Mouse (Mus musculus): Measurements from ENCODE around the gene Mrpl1. TPM values are rescaled to one million over a fixed set of nuclear protein-coding genes. Genes with fewer than 3 reads are reported as not detected.

Mrpl1 gene
- polyA plus RNA-seq (2016; fragmentation: Nextera tagmentation; extraction: Ambion mirVana), result 23.2 and 23.9 TPM in 2 replicates

- Histone ChIP-seq H3K9me3 (no peaks in the 10 kb centered on the region), H3K4me3 (peak within 1 kb of the TSS; percentile 85), H3K4me1 (peaks cover 11% of the 10 kb centered on the region), H3K27ac (peak within 1 kb of the TSS; percentile 90), H3K27me3 (ENCODE audit: insufficient read depth, poor library complexity, severe bottlenecking) (no peaks in the 10 kb centered on the region), H3K36me3 (peaks cover 5% of the 10 kb centered on the region)
- DNase-seq (ENCODE audit: low spot score), result no peak
- 3% methylated on average over 17 of the region's 17 CpGs for WGBS
Measured at GRCm38 (mm10) chr5:96209459-96209858, at the start of gene Mrpl1. Gene Mrpl1, plus strand, starts transcription at chr5:96209493.

- H3K4me3 ChIP-seq, result peak overlapping the region; percentile 99
- no peaks in the 10 kb centered on the region for H3K36me3 ChIP-seq
- peaks cover 9% of the 10 kb centered on the region; the same call in 1 of the 2 replicates for H3K4me1 ChIP-seq
- H3K27ac ChIP-seq, result peak overlapping the region; percentile 99
- no peaks in the 10 kb centered on the region for H3K27me3 ChIP-seq (ENCODE audit: insufficient read depth, poor library complexity, severe bottlenecking)
- no peaks in the 10 kb centered on the region for H3K9me3 ChIP-seq
- DNase-seq (ENCODE audit: low spot score), result no peak
- under 1% methylated on average over 48 of the region's 50 CpGs for WGBS
Measured at GRCm38 (mm10) chr5:96160467-96161262, 48.6 kb upstream of the Mrpl1 start.

- Histone ChIP-seq H3K36me3 (no peaks in the 10 kb centered on the region), H3K9me3 (no peaks in the 10 kb centered on the region)
Measured at GRCm38 (mm10) chr5:96161263-96161577, 48.1 kb upstream of the Mrpl1 start.

GRCm38 (mm10) chr5:96161578-96162398, 47.5 kb upstream of the Mrpl1 start:
- WGBS, result under 1% methylated on average over 109 of the region's 114 CpGs
- H3K27me3 ChIP-seq (ENCODE audit: insufficient read depth, poor library complexity, severe bottlenecking), result no peaks in the 10 kb centered on the region

More at GRCm38 (mm10) chr5:96161263-96161577, 48.1 kb upstream of the Mrpl1 start:
- peaks cover 9% of the 10 kb centered on the region; the same call in 1 of the 2 replicates for H3K4me1 ChIP-seq
- no peak for DNase-seq (ENCODE audit: low spot score)
- H3K27ac ChIP-seq, result peak overlapping the region; percentile 99
- no peaks in the 10 kb centered on the region for H3K27me3 ChIP-seq (ENCODE audit: insufficient read depth, poor library complexity, severe bottlenecking)
- WGBS, result under 1% methylated on average over 32 of the region's 45 CpGs
- peak overlapping the region; percentile 99 for H3K4me3 ChIP-seq

GRCm38 (mm10) chr5:96162399-96163331, 46.6 kb upstream of the Mrpl1 start:
- Histone ChIP-seq H3K4me3 (peak overlapping the region; percentile 99), H3K36me3 (no peaks in the 10 kb centered on the region), H3K9me3 (no peaks in the 10 kb centered on the region), H3K4me1 (peaks cover 9% of the 10 kb centered on the region; the same call in 1 of the 2 replicates), H3K27me3 (ENCODE audit: insufficient read depth, poor library complexity, severe bottlenecking) (no peaks in the 10 kb centered on the region), H3K27ac (peak overlapping the region; percentile 99)
- under 1% methylated on average over 56 of the region's 56 CpGs for WGBS
- DNase-seq (ENCODE audit: low spot score), result peak; percentile 96

More at GRCm38 (mm10) chr5:96161578-96162398, 47.5 kb upstream of the Mrpl1 start:
- Histone ChIP-seq H3K27ac (peak overlapping the region; percentile 99), H3K4me1 (peaks cover 9% of the 10 kb centered on the region; the same call in 1 of the 2 replicates), H3K36me3 (no peaks in the 10 kb centered on the region), H3K9me3 (no peaks in the 10 kb centered on the region), H3K4me3 (peak overlapping the region; percentile 99)
- peak; percentile 82 for DNase-seq (ENCODE audit: low spot score)

- H3K4me1 ChIP-seq, result peaks cover 9% of the 10 kb centered on the region; the same call in 1 of the 2 replicates
- H3K9me3 ChIP-seq, result no peaks in the 10 kb centered on the region
- H3K27ac ChIP-seq, result peak overlapping the region; percentile 99
- H3K36me3 ChIP-seq, result no peaks in the 10 kb centered on the region
- peak overlapping the region; percentile 99 for H3K4me3 ChIP-seq
- WGBS, result 2% methylated on average over 1 of the region's 1 CpGs
- H3K27me3 ChIP-seq (ENCODE audit: insufficient read depth, poor library complexity, severe bottlenecking), result no peaks in the 10 kb centered on the region
- DNase-seq (ENCODE audit: low spot score), result no peak
Measured at GRCm38 (mm10) chr5:96163396-96164020, 45.8 kb upstream of the Mrpl1 start.

GRCm38 (mm10) chr5:96164021-96164411, 45.3 kb upstream of the Mrpl1 start, which contains the start of gene Cnot6l:
Gene Cnot6l, minus strand, starts transcription at chr5:96164171.
- no peaks in the 10 kb centered on the region for H3K27me3 ChIP-seq (ENCODE audit: insufficient read depth, poor library complexity, severe bottlenecking)
- WGBS, result 38% methylated on average over 5 of the region's 5 CpGs
- H3K9me3 ChIP-seq, result no peaks in the 10 kb centered on the region
- H3K4me3 ChIP-seq, result peak within 1 kb of the TSS; percentile 99
- DNase-seq (ENCODE audit: low spot score), result no peak
- peaks cover 9% of the 10 kb centered on the region; the same call in 1 of the 2 replicates for H3K4me1 ChIP-seq
- H3K27ac ChIP-seq, result peak within 1 kb of the TSS; percentile 99
- H3K36me3 ChIP-seq, result no peaks in the 10 kb centered on the region

- Histone ChIP-seq H3K27ac (no peak overlapping the region), H3K27me3 (ENCODE audit: insufficient read depth, poor library complexity, severe bottlenecking) (no peaks in the 10 kb centered on the region), H3K4me3 (no peak overlapping the region), H3K9me3 (no peaks in the 10 kb centered on the region), H3K36me3 (no peaks in the 10 kb centered on the region), H3K4me1 (0 out of 2 replicates have a peak, but pooled peaks cover 3% of the 10 kb centered on the region)
- DNase-seq (ENCODE audit: low spot score), result no peak
- whole genome bisulfite sequencing, result 89% methylated on average over 2 of the region's 2 CpGs
Measured at GRCm38 (mm10) chr5:96166761-96167160, 42.5 kb upstream of the Mrpl1 start.

GRCm38 (mm10) chr5:96170443-96170842, 38.9 kb upstream of the Mrpl1 start:
- no peak for DNase-seq (ENCODE audit: low spot score)

GRCm38 (mm10) chr5:96171765-96172164, 37.5 kb upstream of the Mrpl1 start:
- no peaks in the 10 kb centered on the region for H3K27me3 ChIP-seq (ENCODE audit: insufficient read depth, poor library complexity, severe bottlenecking)
- DNase-seq (ENCODE audit: low spot score), result no peak
- H3K36me3 ChIP-seq, result no peaks in the 10 kb centered on the region
- H3K4me1 ChIP-seq, result no peaks in the 10 kb centered on the region
- H3K4me3 ChIP-seq, result no peak overlapping the region
- no peaks in the 10 kb centered on the region for H3K9me3 ChIP-seq
- WGBS, result 84% methylated on average over 4 of the region's 4 CpGs
- H3K27ac ChIP-seq, result no peak overlapping the region

More at GRCm38 (mm10) chr5:96170443-96170842, 38.9 kb upstream of the Mrpl1 start:
- no peak overlapping the region for H3K4me3 ChIP-seq
- H3K27me3 ChIP-seq (ENCODE audit: insufficient read depth, poor library complexity, severe bottlenecking), result no peaks in the 10 kb centered on the region
- no peaks in the 10 kb centered on the region for H3K4me1 ChIP-seq
- H3K36me3 ChIP-seq, result no peaks in the 10 kb centered on the region
- no peaks in the 10 kb centered on the region for H3K9me3 ChIP-seq
- H3K27ac ChIP-seq, result no peak overlapping the region
- 63% methylated on average over 3 of the region's 3 CpGs for WGBS

- Histone ChIP-seq H3K4me3 (no peak overlapping the region), H3K27ac (no peak overlapping the region)
- DNase-seq (ENCODE audit: low spot score), result no peak
Measured at GRCm38 (mm10) chr5:96176121-96176520, 33.2 kb upstream of the Mrpl1 start.

More at GRCm38 (mm10) chr5:96176121-96176520, 33.2 kb upstream of the Mrpl1 start:
- Histone ChIP-seq H3K36me3 (no peaks in the 10 kb centered on the region), H3K27me3 (ENCODE audit: insufficient read depth, poor library complexity, severe bottlenecking) (no peaks in the 10 kb centered on the region), H3K9me3 (no peaks in the 10 kb centered on the region), H3K4me1 (no peaks in the 10 kb centered on the region)
- 67% methylated on average over 9 of the region's 9 CpGs for WGBS

All from heart, embryonic 10.5 days (tissue).